Mouse (Mus musculus): ENCODE results near the gene Saysd1.

Saysd1 gene

GRCm38 (mm10) chr14:20149127-20150080 lies 11.1 kb upstream of the Saysd1 start:
- Histone ChIP-seq H3K27me3 (ENCODE audit: control insufficient read depth, insufficient read depth, low read length, poor library complexity, severe bottlenecking) (no peaks in the 10 kb centered on the region), H3K36me3 (ENCODE audit: control insufficient read depth, insufficient read depth, low read length, poor library complexity, severe bottlenecking) (no peaks in the 10 kb centered on the region)
- no peak for DNase-seq (ENCODE audit: low read depth, low spot score)

- no peak for DNase-seq (ENCODE audit: low read depth, low spot score)
- H3K27me3 ChIP-seq (ENCODE audit: control insufficient read depth, insufficient read depth, low read length, poor library complexity, severe bottlenecking) = no peaks in the 10 kb centered on the region
- no peaks in the 10 kb centered on the region for H3K36me3 ChIP-seq (ENCODE audit: control insufficient read depth, insufficient read depth, low read length, poor library complexity, severe bottlenecking)
Measured at GRCm38 (mm10) chr14:20148514-20148913, 10.2 kb upstream of the Saysd1 start.

GRCm38 (mm10) chr14:20147854-20148253 lies 9.5 kb upstream of the Saysd1 start:
- peaks cover 2% of the 10 kb centered on the region for H3K36me3 ChIP-seq (ENCODE audit: control insufficient read depth, insufficient read depth, low read length, poor library complexity, severe bottlenecking)
- no peak for DNase-seq (ENCODE audit: low read depth, low spot score)
- H3K27me3 ChIP-seq (ENCODE audit: control insufficient read depth, insufficient read depth, low read length, poor library complexity, severe bottlenecking) = no peaks in the 10 kb centered on the region

- DNase-seq (ENCODE audit: low read depth, low spot score) = no peak
- Histone ChIP-seq H3K36me3 (ENCODE audit: control insufficient read depth, insufficient read depth, low read length, poor library complexity, severe bottlenecking) (peaks cover 4% of the 10 kb centered on the region), H3K27me3 (ENCODE audit: control insufficient read depth, insufficient read depth, low read length, poor library complexity, severe bottlenecking) (no peaks in the 10 kb centered on the region; the same call in 1 of the 2 replicates)
Measured at GRCm38 (mm10) chr14:20144093-20144492, 5.8 kb upstream of the Saysd1 start.

GRCm38 (mm10) chr14:20134965-20135671 lies 3.2 kb downstream of the Saysd1 start:
- no peak for DNase-seq (ENCODE audit: low read depth, low spot score)
- no peaks in the 10 kb centered on the region for H3K27me3 ChIP-seq (ENCODE audit: control insufficient read depth, insufficient read depth, low read length, poor library complexity, severe bottlenecking)
- H3K36me3 ChIP-seq (ENCODE audit: control insufficient read depth, insufficient read depth, low read length, poor library complexity, severe bottlenecking) = no peaks in the 10 kb centered on the region

GRCm38 (mm10) chr14:20128162-20128561 lies 10.2 kb downstream of the Saysd1 start:
- H3K36me3 ChIP-seq (ENCODE audit: control insufficient read depth, insufficient read depth, low read length, poor library complexity, severe bottlenecking) = no peaks in the 10 kb centered on the region
- no peaks in the 10 kb centered on the region for H3K27me3 ChIP-seq (ENCODE audit: control insufficient read depth, insufficient read depth, low read length, poor library complexity, severe bottlenecking)
- no peak for DNase-seq (ENCODE audit: low read depth, low spot score)

GRCm38 (mm10) chr14:20127406-20128087 lies 10.8 kb downstream of the Saysd1 start:
- Histone ChIP-seq H3K27me3 (ENCODE audit: control insufficient read depth, insufficient read depth, low read length, poor library complexity, severe bottlenecking) (no peaks in the 10 kb centered on the region), H3K36me3 (ENCODE audit: control insufficient read depth, insufficient read depth, low read length, poor library complexity, severe bottlenecking) (no peaks in the 10 kb centered on the region)
- no peak for DNase-seq (ENCODE audit: low read depth, low spot score)

GRCm38 (mm10) chr14:20120868-20121267 lies 17.5 kb downstream of the Saysd1 start:
- DNase-seq (ENCODE audit: low read depth, low spot score) = peak; percentile 79
- H3K36me3 ChIP-seq (ENCODE audit: control insufficient read depth, insufficient read depth, low read length, poor library complexity, severe bottlenecking) = no peaks in the 10 kb centered on the region
- H3K27me3 ChIP-seq (ENCODE audit: control insufficient read depth, insufficient read depth, low read length, poor library complexity, severe bottlenecking) = no peaks in the 10 kb centered on the region

- Histone ChIP-seq H3K27me3 (ENCODE audit: control insufficient read depth, insufficient read depth, low read length, poor library complexity, severe bottlenecking) (no peaks in the 10 kb centered on the region), H3K36me3 (ENCODE audit: control insufficient read depth, insufficient read depth, low read length, poor library complexity, severe bottlenecking) (no peaks in the 10 kb centered on the region)
- DNase-seq (ENCODE audit: low read depth, low spot score) = no peak
Measured at GRCm38 (mm10) chr14:20120012-20120411, 18.3 kb downstream of the Saysd1 start.

- Histone ChIP-seq H3K27me3 (ENCODE audit: control insufficient read depth, insufficient read depth, low read length, poor library complexity, severe bottlenecking) (no peaks in the 10 kb centered on the region), H3K36me3 (ENCODE audit: control insufficient read depth, insufficient read depth, low read length, poor library complexity, severe bottlenecking) (no peaks in the 10 kb centered on the region)
- no peak for DNase-seq (ENCODE audit: low read depth, low spot score)
Measured at GRCm38 (mm10) chr14:20116149-20116605, 22.2 kb downstream of the Saysd1 start.

- DNase-seq (ENCODE audit: low read depth, low spot score) = peak; percentile 67
- H3K27me3 ChIP-seq (ENCODE audit: control insufficient read depth, insufficient read depth, low read length, poor library complexity, severe bottlenecking) = no peaks in the 10 kb centered on the region
- no peaks in the 10 kb centered on the region for H3K36me3 ChIP-seq (ENCODE audit: control insufficient read depth, insufficient read depth, low read length, poor library complexity, severe bottlenecking)
Measured at GRCm38 (mm10) chr14:20114951-20115350, 23.4 kb downstream of the Saysd1 start.

GRCm38 (mm10) chr14:20113964-20114363 lies 24.4 kb downstream of the Saysd1 start:
- no peaks in the 10 kb centered on the region for H3K36me3 ChIP-seq (ENCODE audit: control insufficient read depth, insufficient read depth, low read length, poor library complexity, severe bottlenecking)
- no peaks in the 10 kb centered on the region for H3K27me3 ChIP-seq (ENCODE audit: control insufficient read depth, insufficient read depth, low read length, poor library complexity, severe bottlenecking)
- DNase-seq (ENCODE audit: low read depth, low spot score) = peak; percentile 90

GRCm38 (mm10) chr14:20113189-20113961 lies 25.0 kb downstream of the Saysd1 start:
- peak; percentile 9 for DNase-seq (ENCODE audit: low read depth, low spot score)
- Histone ChIP-seq H3K27me3 (ENCODE audit: control insufficient read depth, insufficient read depth, low read length, poor library complexity, severe bottlenecking) (no peaks in the 10 kb centered on the region), H3K36me3 (ENCODE audit: control insufficient read depth, insufficient read depth, low read length, poor library complexity, severe bottlenecking) (no peaks in the 10 kb centered on the region)

GRCm38 (mm10) chr14:20112218-20112617 lies 26.1 kb downstream of the Saysd1 start:
- peak; percentile 62 for DNase-seq (ENCODE audit: low read depth, low spot score)

More at GRCm38 (mm10) chr14:20112218-20112617, 26.1 kb downstream of the Saysd1 start:
- Histone ChIP-seq H3K36me3 (ENCODE audit: control insufficient read depth, insufficient read depth, low read length, poor library complexity, severe bottlenecking) (no peaks in the 10 kb centered on the region), H3K27me3 (ENCODE audit: control insufficient read depth, insufficient read depth, low read length, poor library complexity, severe bottlenecking) (no peaks in the 10 kb centered on the region)
